Mouse (Mus musculus) layer of hippocampus, postnatal 14 days (tissue): ENCODE data around the gene Thbs2. TPM values are rescaled to one million over a fixed set of nuclear protein-coding genes. Genes with fewer than 3 reads are reported as not detected.
"Not testable (repeated sequence)": the region's sequence is repeated elsewhere in the genome, so short reads cannot be mapped to it uniquely, and the experiment has no call there.

ENCODE experiments used
- DNase-seq, 2 experiments: peaks; one replicate each; pipeline ENCODE4 v3.0.0; 2021 to 2022; ENCODE audit warnings: low spot score in 2 of 2, mixed read lengths in 1 of 2
- total RNA-seq, 2 experiments: library from RNA; stranded (reverse); gene quantifications; 2 replicates each; pipeline ENCODE4 v1.2.3; 2021

The Thbs2 gene
- total RNA-seq, 2 experiments from 2014 or later = 3.6 to 3.8 TPM

GRCm38 (mm10) chr17:14640351-14641115 lies 53.5 kb downstream of the Thbs2 start:
- DNase-seq = no peak

GRCm38 (mm10) chr17:14635546-14636323 lies 58.3 kb downstream of the Thbs2 start:
- no peak for DNase-seq

- DNase-seq = no peak
Observed at GRCm38 (mm10) chr17:14628901-14629300, 65.1 kb downstream of the Thbs2 start.

- no peak for DNase-seq
Observed at GRCm38 (mm10) chr17:14627828-14628338, 66.2 kb downstream of the Thbs2 start.

- no peak for DNase-seq
Observed at GRCm38 (mm10) chr17:14624433-14624832, 69.6 kb downstream of the Thbs2 start.

- DNase-seq = not testable (repeated sequence)
Observed at GRCm38 (mm10) chr17:14621006-14621405, 73.0 kb downstream of the Thbs2 start.

GRCm38 (mm10) chr17:14620037-14620436 lies 74.0 kb downstream of the Thbs2 start:
- DNase-seq = no peak

GRCm38 (mm10) chr17:14619038-14619437 lies 75.0 kb downstream of the Thbs2 start:
- no peak for DNase-seq

Other genes with a start within 250 kb of the Thbs2 start
- gene Wdr27, start 248.9 kb upstream of the Thbs2 start, total RNA-seq = 1 to 10 TPM; 4.1 to 4.9 TPM
- 10 to 100 TPM; 18.5 to 18.8 TPM for gene 1600012H06Rik, start 248.9 kb upstream of the Thbs2 start, total RNA-seq